Mouse (Mus musculus): ENCODE results near the gene Slc38a2. TPM values are rescaled to one million over a fixed set of nuclear protein-coding genes. Genes with fewer than 3 reads are reported as not detected.
A peak's percentile ranks its signal among the peaks of the same experiment; 100 is the strongest.

Gene Slc38a2
- polyA plus RNA-seq, 1 experiment from 2014 or later: 165 TPM

DNA sequence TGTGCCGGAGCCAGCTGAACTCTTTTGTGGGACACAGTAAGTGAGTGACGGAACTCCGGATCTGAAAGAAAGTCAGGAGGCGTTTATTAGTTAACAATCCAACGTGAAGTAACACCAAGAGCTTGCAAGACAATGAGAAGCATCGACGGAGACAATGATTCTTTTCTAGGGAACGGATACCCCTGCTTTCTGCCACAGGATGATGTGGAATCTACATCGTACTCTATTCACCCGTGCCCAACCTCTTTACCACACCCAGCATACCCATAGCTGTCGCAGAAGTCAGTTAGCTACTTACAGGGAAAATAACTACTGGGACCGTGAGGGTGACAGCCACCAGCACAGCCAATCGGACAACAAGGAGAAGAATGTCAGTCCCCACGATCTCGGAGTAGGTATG lies 8.1 kb downstream of the Slc38a2 start:
- H3K4me1 ChIP-seq: peaks cover 34% of the 10 kb centered on the region
- no peak overlapping the region for H3K9ac ChIP-seq
- H3K36me3 ChIP-seq: peaks cover 90% of the 10 kb centered on the region
- H3K9me3 ChIP-seq: no peaks in the 10 kb centered on the region
- H3K27me3 ChIP-seq: no peaks in the 10 kb centered on the region
- no peak for ATAC-seq (ENCODE audit: low FRiP score, low read depth)
- H3K27ac ChIP-seq: no peak overlapping the region
- no peak overlapping the region for H3K4me2 ChIP-seq (replicated peaks)
- WGBS: 90% methylated on average over 15 of the region's 15 CpGs
- no peak overlapping the region for H3K4me3 ChIP-seq

DNA sequence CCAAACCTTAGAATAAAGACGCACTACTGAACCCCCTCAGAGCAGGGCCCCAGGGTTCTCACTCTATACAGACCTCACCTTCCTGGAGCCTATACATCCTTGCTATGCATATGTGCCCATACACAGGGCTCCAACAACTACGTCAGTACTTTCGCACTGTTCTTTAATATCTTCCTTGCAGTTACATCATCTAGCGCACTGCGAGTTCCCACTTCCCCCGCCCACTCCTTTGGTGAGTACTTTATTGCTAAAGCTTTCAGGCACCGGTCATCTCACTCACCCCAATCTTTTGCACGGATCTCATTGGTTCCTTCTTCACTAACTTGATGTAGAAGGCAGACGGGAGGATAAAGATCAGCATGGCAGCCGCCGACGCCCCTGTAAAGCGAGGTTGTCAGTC lies 8.7 kb downstream of the Slc38a2 start:
- 91% methylated on average over 13 of the region's 13 CpGs for WGBS
- H3K9ac ChIP-seq: no peak overlapping the region
- no peak overlapping the region for H3K27ac ChIP-seq
- no peaks in the 10 kb centered on the region for H3K27me3 ChIP-seq
- H3K4me3 ChIP-seq: no peak overlapping the region
- H3K9me3 ChIP-seq: no peaks in the 10 kb centered on the region
- ATAC-seq (ENCODE audit: low FRiP score, low read depth): no peak
- no peak overlapping the region for H3K4me2 ChIP-seq (replicated peaks)
- H3K36me3 ChIP-seq: peaks cover 87% of the 10 kb centered on the region
- H3K4me1 ChIP-seq: peaks cover 28% of the 10 kb centered on the region

DNA sequence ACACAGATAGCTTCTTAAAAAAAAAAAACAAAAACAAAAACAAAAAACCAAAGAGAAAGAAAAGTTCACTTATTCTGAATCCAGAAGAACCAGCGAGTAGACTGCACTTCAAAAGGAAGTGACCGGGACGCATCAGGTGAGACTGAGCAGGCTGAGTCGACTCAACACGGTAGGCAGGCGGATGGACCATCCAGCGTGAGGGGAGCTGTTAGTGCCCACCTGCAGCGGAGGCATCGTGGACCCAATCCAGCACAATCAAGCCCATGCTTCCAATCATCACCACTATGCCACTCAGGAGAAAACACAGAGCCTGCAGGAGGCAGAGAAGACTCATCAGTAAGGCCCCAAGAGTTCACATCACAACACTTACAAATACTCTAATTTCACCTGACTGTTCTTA lies 9.6 kb downstream of the Slc38a2 start:
- peak overlapping the region; percentile 63; the same call in 1 of the 2 replicates for H3K27ac ChIP-seq
- ATAC-seq (ENCODE audit: low FRiP score, low read depth): no peak
- no peaks in the 10 kb centered on the region for H3K27me3 ChIP-seq
- no peaks in the 10 kb centered on the region for H3K9me3 ChIP-seq
- WGBS: 86% methylated on average over 9 of the region's 9 CpGs
- no peak overlapping the region for H3K4me3 ChIP-seq
- H3K4me2 ChIP-seq (replicated peaks): no peak overlapping the region
- H3K4me1 ChIP-seq: peaks cover 19% of the 10 kb centered on the region
- peaks cover 78% of the 10 kb centered on the region for H3K36me3 ChIP-seq
- H3K9ac ChIP-seq: no peak overlapping the region

GRCm38 (mm10) chr15:96688784-96689318 lies 10.7 kb downstream of the Slc38a2 start:
- no peak overlapping the region for H3K4me3 ChIP-seq
- H3K9ac ChIP-seq: no peak overlapping the region
- no peak overlapping the region for H3K4me2 ChIP-seq (replicated peaks)
- H3K9me3 ChIP-seq: no peaks in the 10 kb centered on the region
- H3K27ac ChIP-seq: no peak overlapping the region
- peaks cover 67% of the 10 kb centered on the region for H3K36me3 ChIP-seq
- no peak for ATAC-seq (ENCODE audit: low FRiP score, low read depth)
- peaks cover 19% of the 10 kb centered on the region for H3K4me1 ChIP-seq
- 92% methylated on average over 12 of the region's 12 CpGs for WGBS
- H3K27me3 ChIP-seq: no peaks in the 10 kb centered on the region

- H3K9ac ChIP-seq: no peak overlapping the region
- peaks cover 16% of the 10 kb centered on the region for H3K4me1 ChIP-seq
- H3K9me3 ChIP-seq: no peaks in the 10 kb centered on the region
- no peak overlapping the region for H3K4me2 ChIP-seq (replicated peaks)
- H3K27me3 ChIP-seq: no peaks in the 10 kb centered on the region
- WGBS: 77% methylated on average over 6 of the region's 6 CpGs
- no peak overlapping the region for H3K4me3 ChIP-seq
- H3K27ac ChIP-seq: no peak overlapping the region
- H3K36me3 ChIP-seq: peaks cover 59% of the 10 kb centered on the region
- no peak for ATAC-seq (ENCODE audit: low FRiP score, low read depth)
These were observed 11.5 kb downstream of the Slc38a2 start for GRCm38 (mm10) chr15:96688036-96688435.

GRCm38 (mm10) chr15:96687366-96687765 lies 12.2 kb downstream of the Slc38a2 start:
- Histone ChIP-seq H3K4me2 (replicated peaks) (no peak overlapping the region), H3K4me1 (peaks cover 16% of the 10 kb centered on the region), H3K4me3 (no peak overlapping the region), H3K27me3 (no peaks in the 10 kb centered on the region), H3K9me3 (no peaks in the 10 kb centered on the region), H3K9ac (no peak overlapping the region), H3K27ac (no peak overlapping the region), H3K36me3 (peaks cover 52% of the 10 kb centered on the region)
- no peak for ATAC-seq (ENCODE audit: low FRiP score, low read depth)
- WGBS: 65% methylated on average over 1 of the region's 1 CpGs

DNA sequence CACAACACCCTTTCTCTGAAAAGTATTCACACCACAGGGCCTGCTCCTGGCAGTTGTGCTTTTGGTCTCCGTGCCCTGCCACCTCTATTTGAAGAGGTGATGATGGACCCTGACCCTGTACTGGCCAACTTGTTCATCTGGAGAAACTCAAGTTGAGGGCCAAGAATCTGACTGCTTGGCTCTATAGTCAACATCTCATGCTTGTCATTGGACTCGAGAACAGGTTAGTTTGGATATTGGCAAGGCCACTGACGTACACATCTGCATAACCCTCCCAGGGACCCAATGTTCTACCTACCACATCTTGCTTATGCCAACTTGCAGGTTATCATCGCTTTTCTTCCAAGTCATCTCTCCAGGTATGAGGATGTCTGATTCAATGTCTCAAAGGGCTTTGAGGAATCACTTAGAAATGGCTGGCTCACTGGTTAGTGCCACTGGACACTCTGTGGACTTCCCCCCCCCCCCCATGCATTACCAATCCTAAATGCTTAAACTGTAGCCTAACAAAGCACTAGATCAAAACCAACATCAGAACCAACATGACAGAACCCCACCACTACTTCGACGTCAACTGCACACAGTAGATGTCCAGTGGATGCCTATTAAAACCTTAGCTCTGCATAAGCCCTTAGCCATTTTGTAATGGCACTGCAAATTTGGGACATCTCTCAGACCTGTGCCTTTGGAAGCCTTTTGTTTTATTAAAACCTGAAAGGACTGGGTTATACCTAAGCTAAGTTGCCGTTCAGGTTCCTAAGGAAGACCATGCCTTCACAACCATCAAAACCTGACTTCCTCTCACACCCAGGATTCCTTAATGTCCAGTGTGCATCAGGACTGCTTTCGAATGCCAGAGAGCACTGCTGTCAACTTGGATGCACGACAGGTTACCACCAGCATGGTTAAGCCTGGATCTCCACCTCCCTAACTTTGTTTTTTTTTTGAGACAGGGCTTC lies 13.1 kb downstream of the Slc38a2 start:
- no peaks in the 10 kb centered on the region for H3K9me3 ChIP-seq
- H3K4me1 ChIP-seq: peaks cover 16% of the 10 kb centered on the region
- peaks cover 43% of the 10 kb centered on the region for H3K36me3 ChIP-seq
- H3K9ac ChIP-seq: no peak overlapping the region
- WGBS: 82% methylated on average over 9 of the region's 9 CpGs
- no peak overlapping the region for H3K4me2 ChIP-seq (replicated peaks)
- no peak overlapping the region for H3K4me3 ChIP-seq
- ATAC-seq (ENCODE audit: low FRiP score, low read depth): 0 out of 2 replicates have a peak, but pooled peaks have one; percentile 11
- no peaks in the 10 kb centered on the region for H3K27me3 ChIP-seq
- no peak overlapping the region for H3K27ac ChIP-seq

GRCm38 (mm10) chr15:96685273-96685672 lies 14.3 kb downstream of the Slc38a2 start:
- no peak overlapping the region for H3K9ac ChIP-seq
- no peak for ATAC-seq (ENCODE audit: low FRiP score, low read depth)
- no peaks in the 10 kb centered on the region for H3K27me3 ChIP-seq
- no peaks in the 10 kb centered on the region for H3K9me3 ChIP-seq
- H3K4me3 ChIP-seq: no peak overlapping the region
- peaks cover 12% of the 10 kb centered on the region for H3K4me1 ChIP-seq
- no peak overlapping the region for H3K4me2 ChIP-seq (replicated peaks)
- H3K36me3 ChIP-seq: peaks cover 31% of the 10 kb centered on the region
- WGBS: 74% methylated on average over 6 of the region's 6 CpGs
- no peak overlapping the region for H3K27ac ChIP-seq

DNA sequence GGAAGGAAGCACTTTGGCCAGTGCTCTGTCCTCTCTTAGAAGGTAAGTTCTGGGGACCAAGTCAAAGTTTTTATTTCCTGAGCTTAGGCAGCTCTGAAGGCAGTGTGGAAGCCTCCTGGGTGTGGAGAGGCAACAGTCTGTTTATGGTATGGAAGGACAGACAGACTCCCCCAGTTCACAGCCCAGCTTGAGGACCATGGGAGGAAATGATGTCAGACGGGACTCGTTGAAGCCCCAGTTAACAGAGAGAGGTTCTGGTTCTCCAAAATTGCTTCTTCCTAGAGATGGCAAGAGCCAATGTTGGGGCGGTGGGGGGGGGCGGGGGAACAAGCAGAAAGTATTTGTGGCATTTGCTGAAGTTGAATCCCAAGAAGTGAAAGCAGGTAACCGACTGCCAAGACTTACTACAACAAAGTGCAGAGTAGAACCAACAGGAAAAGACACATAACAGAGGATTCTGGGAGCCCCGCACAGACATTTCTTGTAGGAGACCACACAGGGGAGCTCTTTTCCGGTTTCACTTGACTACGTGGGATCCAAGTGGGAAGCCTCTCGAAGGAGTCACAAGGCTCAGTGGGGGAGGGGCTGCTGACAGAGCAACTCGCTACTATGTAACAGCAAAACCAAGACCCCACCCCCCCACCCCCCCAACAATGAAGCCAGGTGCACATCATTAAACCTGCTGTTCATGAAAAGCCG lies 15.2 kb downstream of the Slc38a2 start:
- H3K4me1 ChIP-seq: peaks cover 9% of the 10 kb centered on the region
- H3K9me3 ChIP-seq: no peaks in the 10 kb centered on the region
- peak overlapping the region; percentile 10; the same call in 1 of the 2 replicates for H3K4me2 ChIP-seq (replicated peaks)
- no peak for ATAC-seq (ENCODE audit: low FRiP score, low read depth)
- H3K27me3 ChIP-seq: no peaks in the 10 kb centered on the region
- H3K27ac ChIP-seq: no peak overlapping the region
- no peak overlapping the region for H3K9ac ChIP-seq
- no peak overlapping the region for H3K4me3 ChIP-seq
- peaks cover 24% of the 10 kb centered on the region for H3K36me3 ChIP-seq
- WGBS: 39% methylated on average over 11 of the region's 11 CpGs

DNA sequence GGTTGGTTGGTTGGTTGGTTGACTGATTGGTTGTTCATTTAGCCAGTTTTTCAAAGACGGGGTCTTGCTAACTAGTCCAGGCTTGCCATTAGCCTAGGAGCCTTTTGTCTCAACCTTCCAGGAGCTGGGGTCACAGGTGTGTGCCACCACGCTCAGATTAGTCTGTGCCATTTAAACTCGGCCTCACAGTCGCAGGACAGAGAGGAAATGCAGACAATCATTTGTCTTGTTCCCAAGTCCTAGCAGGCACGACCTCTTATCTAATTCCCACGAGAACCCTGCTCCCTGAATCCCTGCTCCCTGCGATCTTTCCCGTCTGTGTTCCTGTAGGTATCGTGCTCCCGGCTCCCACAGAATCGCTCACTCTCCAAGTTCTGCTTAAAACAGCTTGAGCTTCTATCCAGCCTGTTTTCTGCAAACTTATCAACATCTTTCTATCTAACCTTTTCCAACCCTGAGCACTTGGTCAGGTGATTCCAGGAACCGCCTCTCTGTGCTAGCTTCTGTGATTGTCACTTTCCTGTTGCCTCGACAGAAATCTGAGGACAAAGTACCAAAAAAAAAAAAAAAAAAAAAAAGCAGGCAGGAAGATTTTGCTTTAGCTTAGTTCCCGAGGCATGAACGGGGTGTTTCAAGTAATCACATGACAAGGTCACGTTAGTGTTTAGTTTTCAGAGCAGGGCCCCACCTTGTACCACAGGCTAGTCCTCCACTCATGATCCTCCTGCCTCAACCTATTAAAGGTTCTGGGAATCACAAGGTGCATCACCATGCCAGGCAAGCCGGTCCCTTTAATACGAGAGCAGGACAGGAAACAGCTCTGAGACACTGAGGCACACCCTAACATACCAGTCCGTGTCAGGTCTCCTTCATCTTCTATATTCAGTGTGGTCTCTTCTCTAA lies 20.4 kb downstream of the Slc38a2 start:
- Histone ChIP-seq H3K9me3 (no peaks in the 10 kb centered on the region), H3K27ac (no peak overlapping the region), H3K27me3 (no peaks in the 10 kb centered on the region), H3K4me3 (no peak overlapping the region), H3K9ac (no peak overlapping the region), H3K36me3 (no peaks in the 10 kb centered on the region), H3K4me2 (replicated peaks) (no peak overlapping the region), H3K4me1 (peaks cover 15% of the 10 kb centered on the region)
- 61% methylated on average over 19 of the region's 19 CpGs for WGBS
- no peak for ATAC-seq (ENCODE audit: low FRiP score, low read depth)

GRCm38 (mm10) chr15:96676518-96676917 lies 23.0 kb downstream of the Slc38a2 start:
- Histone ChIP-seq H3K9ac (no peak overlapping the region), H3K27me3 (no peaks in the 10 kb centered on the region), H3K4me2 (replicated peaks) (0 out of 2 replicates have a peak overlapping the region, but pooled peaks have one; percentile 45), H3K27ac (no peak overlapping the region), H3K9me3 (no peaks in the 10 kb centered on the region), H3K4me1 (peaks cover 14% of the 10 kb centered on the region), H3K4me3 (no peak overlapping the region), H3K36me3 (no peaks in the 10 kb centered on the region)
- ATAC-seq (ENCODE audit: low FRiP score, low read depth): no peak
- 48% methylated on average over 10 of the region's 10 CpGs for WGBS

Data from limb, embryonic 13.5 days (tissue).